Mouse (Mus musculus) thymus, postnatal 4 days (tissue): Measurements from ENCODE around the gene Tcf20.

Experiments used
- DNase-seq: peaks from one replicate; pipeline ENCODE4 v3.0.0; 2021

The Tcf20 gene

GRCm38 (mm10) chr15:82922052-82922451 is 65.6 kb downstream of the Tcf20 start:
- DNase-seq: peak; percentile 36

- DNase-seq: no peak
Observed at GRCm38 (mm10) chr15:82921559-82921958, 66.1 kb downstream of the Tcf20 start.

GRCm38 (mm10) chr15:82920895-82921515 is 66.7 kb downstream of the Tcf20 start:
- peak; percentile 37 for DNase-seq

- DNase-seq: no peak
Observed at GRCm38 (mm10) chr15:82917965-82918364, 69.7 kb downstream of the Tcf20 start.

GRCm38 (mm10) chr15:82917207-82917844 is 70.3 kb downstream of the Tcf20 start:
- DNase-seq: no peak

GRCm38 (mm10) chr15:82914455-82914854 is 73.2 kb downstream of the Tcf20 start:
- DNase-seq: no peak

GRCm38 (mm10) chr15:82911965-82912337 is 75.7 kb downstream of the Tcf20 start:
- DNase-seq: peak; percentile 59

GRCm38 (mm10) chr15:82911001-82911964 is 76.4 kb downstream of the Tcf20 start:
- DNase-seq: no peak

- DNase-seq: no peak
Observed at GRCm38 (mm10) chr15:82910596-82910995, 77.1 kb downstream of the Tcf20 start.

- DNase-seq: no peak
Observed at GRCm38 (mm10) chr15:82909791-82910190, 77.9 kb downstream of the Tcf20 start.

- peak; percentile 3 for DNase-seq
Observed at GRCm38 (mm10) chr15:82908521-82908920, 79.2 kb downstream of the Tcf20 start.

GRCm38 (mm10) chr15:82907306-82907705 is 80.4 kb downstream of the Tcf20 start:
- peak; percentile 5 for DNase-seq

- DNase-seq: peak; percentile 9
Observed at GRCm38 (mm10) chr15:82906574-82907061, 81.1 kb downstream of the Tcf20 start.

- no peak for DNase-seq
Observed at GRCm38 (mm10) chr15:82905431-82906395, 82.0 kb downstream of the Tcf20 start.

- no peak for DNase-seq
Observed at GRCm38 (mm10) chr15:82904526-82904925, 83.1 kb downstream of the Tcf20 start.

GRCm38 (mm10) chr15:82902521-82902920 is 85.2 kb downstream of the Tcf20 start:
- DNase-seq: no peak

- no peak for DNase-seq
Observed at GRCm38 (mm10) chr15:82901306-82901705, 86.4 kb downstream of the Tcf20 start.

GRCm38 (mm10) chr15:82900331-82900730 is 87.3 kb downstream of the Tcf20 start:
- no peak for DNase-seq

- DNase-seq: peak; percentile 87
Observed at GRCm38 (mm10) chr15:82899676-82900301, 87.9 kb downstream of the Tcf20 start.

GRCm38 (mm10) chr15:82898740-82899675 is 88.7 kb downstream of the Tcf20 start:
- peak; percentile 94 for DNase-seq
